Mouse (Mus musculus) erythroid progenitor cell, adult 5-6 weeks (primary cell): ENCODE measurements around the gene Prom1. TPM values are rescaled to one million over a fixed set of nuclear protein-coding genes. Genes with fewer than 3 reads are reported as not detected.

Source experiments
- ATAC-seq: replicated peaks from 2 replicates; pipeline ENCODE4 v1.8.0; 2016; ENCODE audit warnings: moderate number of reproducible peaks, mild to moderate bottlenecking, moderate TSS enrichment, inconsistent platforms; ENCODE audit not compliant: poor library complexity, low FRiP score, severe bottlenecking
- total RNA-seq, 2 experiments: library from RNA; stranded (forward) in 1 of 2; stranded (reverse) in 1 of 2; fragments of 150-400 nt in 1 of 2; fragments of 186-747, 209-891 nt in 1 of 2; gene quantifications; 2 replicates each; pipeline versions ENCODE4 v1.2.3 to v1.2.4; 2015 to 2017; ENCODE audit warnings: low replicate concordance in 2 of 2

The Prom1 gene
- total RNA-seq, 2 experiments from 2014 or later = 19.4 to 21.4 TPM

DNA sequence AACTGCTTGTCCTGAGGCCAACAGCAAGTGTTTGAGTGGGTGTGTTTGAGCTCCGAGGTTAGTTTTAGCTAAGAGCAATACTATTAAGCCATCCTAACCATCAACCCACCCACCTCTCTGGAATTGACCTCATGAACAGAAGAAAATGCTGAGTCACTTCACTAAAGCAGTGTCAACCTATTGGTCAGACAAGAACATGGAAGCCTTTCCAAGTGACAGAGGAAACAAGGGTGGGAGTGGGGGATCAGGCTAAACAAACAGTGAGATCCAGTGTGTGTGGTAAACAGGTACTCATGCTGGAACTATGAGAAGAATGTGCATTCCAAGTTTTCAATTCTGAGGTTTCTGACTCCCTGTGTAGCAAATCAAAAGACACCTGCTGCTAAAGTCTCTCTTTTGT lies 118.9 kb downstream of the Prom1 start:
- ATAC-seq = no peak

DNA sequence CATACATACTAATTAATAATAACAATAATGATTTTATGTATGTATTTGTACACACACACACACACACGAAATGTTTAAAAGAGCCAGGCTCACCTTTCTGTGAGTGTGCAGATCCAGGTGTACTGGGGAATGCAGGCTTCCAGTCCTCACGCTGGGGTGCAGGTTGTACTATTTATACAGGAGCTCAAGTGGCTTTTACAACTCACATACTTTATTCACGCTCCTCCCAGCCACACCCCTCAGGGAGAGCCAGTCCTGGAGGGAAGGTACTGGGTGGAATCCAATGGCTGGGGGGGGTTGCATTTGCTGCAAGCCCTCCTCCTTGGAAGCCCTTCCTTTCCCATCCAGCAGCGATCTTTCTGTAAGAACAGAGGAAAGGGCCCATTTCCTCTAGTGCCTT lies 120.2 kb downstream of the Prom1 start, which contains the start of gene Fgfbp1:
Gene Fgfbp1, minus strand, starts transcription at position 160 of the 400 bp plus-strand sequence.
- ATAC-seq = no peak

DNA sequence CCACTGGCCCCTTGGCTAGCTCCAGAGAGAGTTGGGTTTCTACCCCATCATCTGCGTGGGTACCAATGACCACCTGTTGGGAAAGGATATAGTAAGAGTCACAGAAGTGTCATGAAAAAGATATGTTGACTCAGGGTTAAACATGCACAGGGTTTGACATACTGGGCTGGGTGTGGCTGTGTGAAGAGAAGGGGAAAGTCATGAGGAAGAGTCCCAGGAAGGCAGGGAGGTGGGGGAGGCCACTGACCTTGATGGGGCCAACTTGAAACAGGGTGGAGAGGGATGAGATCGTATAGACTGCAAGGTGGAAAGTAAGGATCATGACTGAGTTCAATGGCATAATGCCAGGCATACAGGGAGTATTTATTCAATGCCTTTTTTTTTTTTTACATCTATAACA lies 121.4 kb downstream of the Prom1 start:
- ATAC-seq = no peak

DNA sequence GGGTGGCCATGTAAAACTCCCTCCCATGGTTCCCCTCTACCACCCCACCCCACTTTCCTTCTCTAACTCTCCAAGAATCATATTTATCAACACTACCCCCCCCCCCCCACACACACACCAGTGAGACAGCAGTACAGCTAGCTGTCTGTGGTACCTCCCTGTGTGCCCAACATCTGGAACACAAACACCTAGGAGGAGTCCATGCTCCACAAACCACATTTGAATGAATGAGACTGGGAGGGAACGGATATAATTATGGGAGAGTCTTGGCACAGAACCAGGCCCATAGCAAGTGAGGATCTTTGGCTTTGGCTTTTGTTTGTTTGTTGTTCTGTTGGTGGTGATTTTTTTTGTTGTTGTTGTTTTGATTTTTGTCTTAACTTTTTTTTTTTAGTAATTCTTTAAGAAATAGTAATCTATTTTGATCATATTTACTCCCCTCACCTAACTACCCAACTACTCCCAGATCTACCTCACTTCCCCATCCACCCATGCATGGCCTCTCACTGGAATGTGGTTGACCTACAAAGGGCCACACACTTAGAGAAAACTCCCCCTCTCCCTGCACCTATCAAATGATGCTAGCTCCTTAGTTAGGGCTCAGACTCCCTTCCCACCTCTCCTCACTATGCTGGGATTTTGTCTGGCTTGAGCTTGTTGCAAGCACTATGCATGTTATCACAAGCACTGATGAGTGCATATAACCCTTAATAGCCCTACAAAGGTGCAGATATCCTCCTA lies 124.8 kb downstream of the Prom1 start:
- ATAC-seq = no peak

DNA sequence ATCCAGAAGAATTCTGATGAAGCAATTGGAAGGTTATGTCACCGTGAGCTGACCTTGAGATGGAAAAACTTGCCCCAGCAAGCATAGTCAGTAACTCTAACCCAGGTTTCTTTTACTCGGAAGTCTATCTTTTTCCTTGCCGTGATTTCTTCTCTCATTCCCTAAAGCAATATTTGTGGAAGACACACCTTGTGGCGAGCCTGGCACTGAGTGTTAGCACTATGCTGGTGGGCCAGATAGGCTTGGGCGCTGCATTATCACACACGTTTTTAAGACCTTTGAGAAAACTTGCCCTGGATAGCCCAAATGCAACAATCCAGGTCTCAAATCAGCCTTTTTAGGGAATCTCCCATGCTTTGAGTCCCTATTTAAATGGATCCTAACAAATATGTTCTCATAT lies 127.7 kb downstream of the Prom1 start:
- no peak for ATAC-seq

DNA sequence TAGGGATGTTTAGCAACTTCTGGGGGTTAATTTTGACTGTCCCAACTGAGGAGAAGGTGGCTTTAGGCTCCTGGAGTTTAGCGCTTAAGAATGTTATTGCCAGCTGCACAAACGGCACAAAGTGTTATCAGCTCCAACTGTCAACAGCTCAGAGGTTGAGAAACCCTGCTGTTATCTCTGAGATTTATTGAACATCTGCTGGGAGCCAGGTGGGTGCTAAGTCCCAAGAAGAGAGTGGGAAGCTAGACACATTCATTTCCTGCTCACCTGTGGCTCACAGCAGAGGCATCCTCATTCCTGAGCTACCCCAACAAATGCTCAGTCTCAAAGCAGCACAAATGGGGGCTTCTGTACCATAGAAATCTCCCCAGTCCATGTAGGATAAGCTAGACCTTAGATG lies 130.7 kb downstream of the Prom1 start:
- ATAC-seq = no peak

DNA sequence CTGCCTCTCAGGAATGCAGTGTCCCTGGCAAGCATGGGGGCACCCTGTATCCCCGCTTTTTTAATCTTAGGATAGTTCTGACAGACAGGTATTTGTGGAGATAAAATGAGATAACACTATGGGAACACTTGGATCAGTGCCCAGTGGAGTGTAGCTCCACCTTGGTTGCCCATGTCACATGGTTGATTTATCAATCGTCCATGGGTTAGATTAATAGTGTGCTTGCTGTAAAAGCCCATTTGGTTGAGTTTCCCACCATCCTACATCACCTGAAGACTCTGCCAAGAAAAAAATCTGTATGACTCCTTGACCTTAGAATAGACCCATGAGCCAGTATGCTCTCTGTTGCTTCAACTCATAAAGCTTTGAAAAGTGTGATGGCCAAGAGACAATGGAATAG lies 131.3 kb downstream of the Prom1 start:
- ATAC-seq = no peak

DNA sequence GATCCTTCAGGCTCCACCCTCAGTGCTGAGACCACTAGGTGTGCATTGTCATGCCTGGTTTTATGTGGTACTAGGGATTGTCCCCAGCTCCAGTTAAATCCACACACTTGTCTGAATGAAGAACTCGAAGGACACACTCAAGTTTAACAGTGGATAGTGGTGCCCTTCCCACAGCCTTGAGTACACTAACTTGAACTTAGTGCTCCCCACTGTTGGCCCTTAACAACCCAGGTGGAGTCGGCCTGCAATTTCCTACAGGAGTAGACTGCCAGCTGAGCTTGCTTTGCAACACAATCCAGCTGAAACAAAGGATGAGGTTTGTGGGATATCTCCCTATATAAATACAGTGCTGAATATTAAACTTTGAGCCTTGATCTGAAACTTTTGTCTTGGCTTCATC lies 133.2 kb downstream of the Prom1 start:
- no peak for ATAC-seq

DNA sequence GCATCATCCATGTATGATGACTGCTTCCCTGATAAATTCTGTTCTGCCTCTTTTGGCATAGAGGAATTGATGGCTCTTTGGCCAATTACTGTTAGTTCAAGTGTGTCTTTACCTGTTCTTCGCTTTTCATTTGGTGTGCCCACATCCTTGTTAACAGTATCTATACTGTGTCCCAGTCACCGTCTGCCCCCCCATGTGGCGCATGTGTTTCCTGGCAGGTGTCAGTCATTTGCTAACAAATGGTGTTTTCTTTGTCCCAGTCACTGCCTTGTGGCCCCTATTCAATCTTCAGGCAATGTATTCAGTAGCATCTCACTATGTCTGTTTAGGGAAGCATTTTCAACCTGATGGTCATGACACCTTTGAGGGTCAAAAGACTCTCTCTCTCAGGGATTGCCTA lies 140.8 kb downstream of the Prom1 start:
- ATAC-seq = no peak

DNA sequence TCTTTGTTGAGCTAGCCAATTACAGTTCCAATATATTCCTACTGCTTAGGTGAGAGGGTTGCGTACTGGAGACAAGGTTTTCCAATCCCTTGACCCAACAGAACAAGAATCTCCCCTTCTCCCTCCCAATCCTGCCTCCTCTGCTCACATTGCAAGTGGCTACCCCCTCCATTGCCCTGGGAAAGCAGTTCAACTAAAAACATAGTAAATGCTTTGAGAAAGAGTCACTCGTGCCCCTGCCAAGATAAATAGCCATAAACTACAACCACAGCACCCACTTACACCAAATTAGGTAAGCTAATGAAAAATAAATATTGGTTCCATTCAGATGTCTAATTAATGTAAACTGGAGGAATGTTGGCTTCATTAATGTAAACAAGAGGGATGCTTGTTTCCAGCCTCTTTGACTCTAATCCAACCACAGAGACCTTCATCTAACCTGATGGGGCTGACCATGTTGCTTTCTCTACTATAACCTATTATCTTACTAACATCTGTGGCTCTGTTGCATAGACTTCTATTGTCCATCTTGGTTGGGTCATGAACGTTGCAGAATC lies 141.9 kb downstream of the Prom1 start:
- no peak for ATAC-seq

DNA sequence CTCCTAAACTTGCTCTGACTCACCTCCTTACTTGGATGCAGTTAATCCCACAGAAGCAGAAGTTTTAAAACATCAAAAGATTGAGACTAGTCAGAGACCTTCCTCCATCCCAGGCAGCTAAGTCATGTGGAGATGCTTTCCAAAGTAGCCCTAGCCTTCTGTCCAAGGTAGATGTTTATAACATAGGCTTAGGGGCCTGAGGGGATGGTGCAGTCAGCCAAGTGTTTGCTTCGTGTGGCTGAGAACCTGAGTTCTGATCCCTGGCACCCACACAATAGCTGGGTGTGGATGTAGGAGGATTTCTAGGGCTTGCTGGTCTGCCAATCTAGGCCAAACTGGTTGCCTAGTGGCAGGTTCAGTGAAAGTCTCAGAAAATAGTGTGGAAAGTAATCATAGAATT lies 148.6 kb downstream of the Prom1 start:
- ATAC-seq = no peak

DNA sequence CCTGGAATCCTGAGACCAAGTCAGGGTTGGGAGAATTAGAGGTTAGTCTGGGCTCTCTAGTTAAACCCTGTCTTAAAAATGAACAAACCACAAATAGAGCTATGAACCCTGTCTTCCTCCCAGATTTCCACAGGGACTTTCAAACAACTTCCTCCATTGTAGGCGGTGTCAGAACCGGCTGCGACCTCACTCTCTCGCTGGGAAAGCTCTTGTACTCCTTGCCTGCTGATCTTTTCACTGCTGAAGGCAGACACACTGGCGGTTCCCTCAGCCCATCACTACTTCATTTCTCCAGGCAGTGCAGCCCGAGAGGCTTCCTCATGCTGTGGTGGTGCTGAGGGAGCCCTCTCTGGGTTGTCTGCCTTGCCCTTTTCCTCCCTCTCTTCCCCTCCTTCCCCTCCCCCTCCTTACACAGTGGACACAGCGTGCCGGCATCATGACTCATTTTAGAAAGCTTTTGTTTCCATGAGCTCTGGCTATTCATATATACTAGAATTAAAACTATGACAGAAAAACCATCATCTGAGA lies 153.0 kb downstream of the Prom1 start:
- ATAC-seq = no peak

DNA sequence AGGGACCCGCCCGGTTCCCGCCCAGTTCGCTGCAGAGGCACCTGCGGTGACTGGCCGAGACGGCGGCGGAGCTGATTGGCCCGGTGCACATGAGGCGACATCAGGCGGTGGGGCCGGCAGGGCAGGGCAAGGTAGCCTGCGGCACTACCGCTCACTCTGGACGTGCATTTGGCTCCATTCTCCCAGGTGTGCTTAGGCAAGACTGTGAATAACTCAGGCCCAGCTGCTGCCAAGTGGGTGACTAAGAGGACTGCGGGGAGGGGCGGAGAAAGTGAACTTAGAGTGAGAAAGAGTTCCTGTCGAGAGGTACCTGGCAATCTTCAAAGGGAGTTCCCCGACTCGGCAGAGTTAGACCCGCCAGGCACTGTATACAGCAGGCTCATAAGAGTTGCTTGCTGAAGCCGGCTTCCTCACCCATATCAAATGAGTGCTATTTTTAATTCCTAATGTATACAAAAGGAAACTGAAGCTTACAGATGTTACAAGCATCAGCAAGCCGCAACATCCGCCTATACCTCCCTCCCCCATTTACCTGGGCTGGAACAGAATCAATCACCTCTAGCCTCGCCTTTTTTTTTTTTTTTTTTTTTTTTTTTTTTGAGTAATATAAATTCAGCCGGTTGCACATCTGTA lies 153.6 kb downstream of the Prom1 start:
- ATAC-seq = no peak

DNA sequence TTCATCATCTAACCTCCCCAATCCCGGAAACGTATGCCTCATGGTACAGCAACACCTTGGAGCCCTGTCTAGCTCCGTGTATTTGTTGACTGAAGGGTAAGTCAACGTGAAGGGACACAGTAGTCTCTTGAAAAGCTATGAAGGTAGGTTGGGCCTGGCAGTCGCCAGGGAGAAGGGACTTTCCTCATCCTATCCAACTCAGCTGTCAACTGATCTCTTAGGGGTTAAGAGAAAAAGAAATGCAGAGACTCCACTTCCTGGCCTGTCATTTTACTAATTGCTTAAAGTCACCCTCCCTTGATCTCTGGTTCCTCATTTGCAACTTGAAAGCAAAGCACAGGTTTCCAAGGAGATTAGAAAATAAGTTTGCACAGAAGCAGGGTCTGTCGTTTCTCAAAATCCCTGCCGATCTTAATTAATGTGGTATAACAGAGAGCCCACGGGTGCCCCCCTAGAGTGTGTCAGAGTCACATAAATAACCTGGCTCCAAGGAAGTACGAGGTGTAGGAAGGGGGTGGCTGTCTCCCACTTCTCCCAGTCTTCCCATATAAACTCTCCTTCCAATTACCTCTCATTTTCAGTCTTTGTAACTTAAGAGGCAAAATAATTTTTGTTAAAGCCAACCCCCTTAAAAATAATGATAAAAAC lies 154.4 kb downstream of the Prom1 start:
- ATAC-seq = no peak

Other genes with a start within 250 kb of the Prom1 start
- 14.4 and 18.0 TPM in 2 replicates for gene Cd38, start 233.5 kb downstream of the Prom1 start, total RNA-seq (2015; ENCODE audit: low replicate concordance)
- 5.8 and 7.6 TPM in 2 replicates for gene Cd38, start 233.5 kb downstream of the Prom1 start, total RNA-seq (2017; ENCODE audit: low replicate concordance)
- 2.2 TPM in 1 of 2 replicates, not detected in the other for gene Gm7879, start 188.9 kb downstream of the Prom1 start, total RNA-seq (2015; ENCODE audit: low replicate concordance)
- 0.53 TPM in 1 of 2 replicates, not detected in the other for gene Gm7879, start 188.9 kb downstream of the Prom1 start, total RNA-seq (2017; ENCODE audit: low replicate concordance)
- not detected in 2 replicates for gene Fgfbp1, start 120.3 kb downstream of the Prom1 start, total RNA-seq (2015; ENCODE audit: low replicate concordance)
- gene Fgfbp1, start 120.3 kb downstream of the Prom1 start, total RNA-seq (2017; ENCODE audit: low replicate concordance) = not detected in 2 replicates
- 200 and 222 TPM in 2 replicates for gene Tapt1, start 124.6 kb upstream of the Prom1 start, total RNA-seq (2015; ENCODE audit: low replicate concordance)
- 235 and 267 TPM in 2 replicates for gene Tapt1, start 124.6 kb upstream of the Prom1 start, total RNA-seq (2017; ENCODE audit: low replicate concordance)